Mouse (Mus musculus): Measurements from ENCODE around the gene Olig2. TPM values are rescaled to one million over a fixed set of nuclear protein-coding genes. Genes with fewer than 3 reads are reported as not detected.

The Olig2 gene
- polyA plus RNA-seq, 1 experiment from 2014 or later, result 3.2 TPM

- Histone ChIP-seq H3K9me3 (replicated peaks) (no peaks in the 10 kb centered on the region), H3K27ac (replicated peaks) (no peak overlapping the region), H3K27me3 (peaks cover 72% of the 10 kb centered on the region), H3K4me3 (replicated peaks) (no peak overlapping the region), H3K36me3 (no peaks in the 10 kb centered on the region), H3K9ac (no peak overlapping the region), H3K4me2 (replicated peaks) (no peak overlapping the region), H3K4me1 (peaks cover 13% of the 10 kb centered on the region)
- no peak for ATAC-seq (ENCODE audit: insufficient number of reproducible peaks, low FRiP score, low TSS enrichment, low read depth)
- 63% methylated on average over 3 of the region's 3 CpGs for WGBS
Observed at GRCm38 (mm10) chr16:91258956-91259355, 33.7 kb downstream of the Olig2 start.

DNA sequence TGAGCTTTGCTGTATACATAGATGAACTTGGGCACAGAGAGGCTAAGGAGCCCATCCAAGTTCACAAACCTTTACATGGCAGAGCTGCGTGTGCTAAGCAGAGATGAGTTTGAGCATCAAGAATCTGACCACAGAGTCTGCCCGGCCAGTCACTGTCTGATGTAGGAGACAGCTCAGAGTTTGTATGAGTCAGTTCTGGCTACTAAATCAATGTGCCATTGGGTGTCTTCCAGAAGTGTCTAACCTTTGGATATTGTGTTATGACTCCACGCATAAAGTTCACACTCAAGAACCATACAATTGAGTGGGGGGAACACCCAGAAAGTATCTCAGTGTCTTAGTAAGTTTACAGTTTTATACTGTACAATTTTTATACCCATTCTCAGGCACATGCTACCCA lies 35.6 kb downstream of the Olig2 start:
- H3K9me3 ChIP-seq (replicated peaks), result no peaks in the 10 kb centered on the region
- H3K27ac ChIP-seq (replicated peaks), result no peak overlapping the region
- no peak for ATAC-seq (ENCODE audit: insufficient number of reproducible peaks, low FRiP score, low TSS enrichment, low read depth)
- peaks cover 11% of the 10 kb centered on the region for H3K4me1 ChIP-seq
- H3K9ac ChIP-seq, result no peak overlapping the region
- whole genome bisulfite sequencing, result 89% methylated on average over 3 of the region's 3 CpGs
- no peak overlapping the region for H3K4me3 ChIP-seq (replicated peaks)
- peaks cover 84% of the 10 kb centered on the region for H3K27me3 ChIP-seq
- H3K36me3 ChIP-seq, result no peaks in the 10 kb centered on the region
- no peak overlapping the region for H3K4me2 ChIP-seq (replicated peaks)

DNA sequence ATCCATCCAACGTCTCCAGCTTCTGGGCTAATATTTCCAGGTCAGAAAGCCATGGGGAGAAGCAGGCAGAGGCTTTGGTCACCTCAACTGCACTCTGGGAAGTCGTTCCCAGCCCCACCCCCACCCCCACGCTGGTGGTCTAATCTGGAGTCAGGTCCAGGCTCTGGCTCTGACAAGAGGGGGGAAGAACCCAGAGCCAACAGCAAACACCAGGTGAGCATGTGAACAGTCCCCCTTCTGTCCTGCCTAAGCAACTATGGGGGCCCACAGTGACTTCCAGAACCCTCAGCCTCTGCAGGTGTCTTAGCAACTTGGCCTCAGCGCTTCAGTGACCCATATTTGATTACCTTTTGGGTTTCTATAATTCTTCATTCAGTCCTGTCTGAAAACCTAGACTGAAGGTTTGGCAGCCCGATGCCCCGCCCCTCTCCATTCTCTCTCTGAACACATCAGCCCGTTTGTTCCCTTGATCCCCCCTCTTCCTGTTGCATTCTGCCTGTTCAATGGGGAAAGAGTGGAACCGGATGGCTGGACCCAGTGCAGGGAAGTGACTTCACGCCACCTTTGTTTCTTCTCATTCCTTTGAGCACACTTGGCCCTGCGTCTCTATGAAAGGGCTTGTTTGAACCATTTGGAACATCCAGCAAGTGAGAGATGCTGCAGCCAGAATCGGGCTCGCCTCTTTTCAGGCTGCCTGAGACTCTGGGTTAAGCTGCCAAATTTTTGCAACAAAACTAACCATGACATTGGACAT lies 37.4 kb downstream of the Olig2 start:
- no peak for ATAC-seq (ENCODE audit: insufficient number of reproducible peaks, low FRiP score, low TSS enrichment, low read depth)
- Histone ChIP-seq H3K9ac (no peak overlapping the region), H3K4me1 (peaks cover 10% of the 10 kb centered on the region), H3K27me3 (peaks cover 84% of the 10 kb centered on the region), H3K27ac (replicated peaks) (no peak overlapping the region), H3K36me3 (no peaks in the 10 kb centered on the region), H3K4me3 (replicated peaks) (no peak overlapping the region), H3K9me3 (replicated peaks) (no peaks in the 10 kb centered on the region), H3K4me2 (replicated peaks) (no peak overlapping the region)
- 25% methylated on average over 12 of the region's 12 CpGs for WGBS

DNA sequence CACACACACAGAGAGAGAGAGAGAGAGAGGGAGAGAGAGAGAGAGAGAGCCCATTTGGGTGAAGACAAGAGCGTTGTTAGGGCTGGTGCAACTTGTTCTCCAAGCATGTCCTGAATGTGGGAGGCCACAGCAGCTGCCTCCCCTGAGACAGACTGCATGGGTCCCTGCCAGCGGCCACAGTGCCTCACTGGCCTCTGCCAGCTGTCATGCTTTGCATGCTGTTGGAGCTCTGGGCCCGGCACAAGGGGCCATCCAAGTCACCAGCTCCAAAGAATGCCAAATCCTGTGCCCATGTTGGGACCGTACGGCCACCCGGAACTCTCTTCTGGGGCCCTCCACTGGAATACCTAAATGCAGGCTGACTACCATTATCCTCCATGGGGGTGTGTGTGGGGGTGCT lies 40.7 kb downstream of the Olig2 start:
- WGBS, result 66% methylated on average over 6 of the region's 6 CpGs
- Histone ChIP-seq H3K4me3 (replicated peaks) (no peak overlapping the region), H3K36me3 (no peaks in the 10 kb centered on the region), H3K9ac (no peak overlapping the region), H3K4me2 (replicated peaks) (no peak overlapping the region), H3K9me3 (replicated peaks) (no peaks in the 10 kb centered on the region), H3K4me1 (peaks cover 34% of the 10 kb centered on the region), H3K27me3 (peaks cover 86% of the 10 kb centered on the region), H3K27ac (replicated peaks) (no peak overlapping the region)
- no peak for ATAC-seq (ENCODE audit: insufficient number of reproducible peaks, low FRiP score, low TSS enrichment, low read depth)

DNA sequence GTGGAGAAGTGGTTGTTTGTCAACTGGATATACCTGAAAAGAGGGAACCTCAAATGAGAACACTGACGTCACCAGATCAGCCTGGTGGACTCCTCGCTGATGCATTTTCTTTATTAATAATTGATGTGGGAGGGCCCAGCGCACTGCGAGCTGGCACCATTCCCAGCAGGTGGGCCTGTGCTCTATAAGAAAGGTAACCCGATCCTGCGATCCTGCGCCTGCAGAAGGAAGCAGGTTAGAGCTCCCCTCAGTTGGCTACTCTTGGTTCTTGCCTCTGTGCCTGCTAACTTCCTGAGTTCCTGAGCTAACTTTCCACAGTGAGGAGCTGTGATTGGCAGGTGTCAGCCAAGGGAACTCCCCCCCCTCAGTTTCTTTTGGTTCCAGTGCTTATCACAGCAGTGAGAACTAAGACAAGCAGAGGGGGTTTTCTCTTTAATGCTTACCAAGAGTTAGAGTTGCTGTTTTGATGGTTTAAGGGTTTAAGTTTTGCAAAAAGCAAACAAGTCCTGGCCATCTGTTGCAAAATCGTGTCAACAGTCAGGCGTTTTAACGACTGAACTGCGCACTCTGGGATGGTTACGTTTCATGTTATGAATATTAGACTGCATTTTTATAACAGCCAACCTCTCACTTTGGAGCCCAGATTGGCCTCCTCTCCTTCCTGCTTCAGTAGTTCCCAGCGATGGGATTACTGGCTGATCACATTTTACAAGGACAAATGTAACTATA lies 43.6 kb downstream of the Olig2 start:
- Histone ChIP-seq H3K4me3 (replicated peaks) (peak overlapping the region; percentile 40), H3K36me3 (no peaks in the 10 kb centered on the region), H3K4me1 (peaks cover 29% of the 10 kb centered on the region), H3K27ac (replicated peaks) (no peak overlapping the region), H3K9me3 (replicated peaks) (no peaks in the 10 kb centered on the region), H3K9ac (no peak overlapping the region), H3K27me3 (peaks cover 95% of the 10 kb centered on the region), H3K4me2 (replicated peaks) (peak overlapping the region; percentile 73)
- ATAC-seq (ENCODE audit: insufficient number of reproducible peaks, low FRiP score, low TSS enrichment, low read depth), result no peak
- WGBS, result 4% methylated on average over 13 of the region's 13 CpGs

- Histone ChIP-seq H3K27ac (replicated peaks) (no peak within 1 kb of the TSS), H3K4me2 (replicated peaks) (peak within 1 kb of the TSS; percentile 73), H3K36me3 (no peaks in the 10 kb centered on the region), H3K4me3 (replicated peaks) (peak within 1 kb of the TSS; percentile 40), H3K27me3 (peaks cover 95% of the 10 kb centered on the region), H3K9me3 (replicated peaks) (no peaks in the 10 kb centered on the region), H3K4me1 (peaks cover 29% of the 10 kb centered on the region), H3K9ac (no peak within 1 kb of the TSS)
- 0 out of 2 replicates have a peak, but pooled peaks have one; percentile 75 for ATAC-seq (ENCODE audit: insufficient number of reproducible peaks, low FRiP score, low TSS enrichment, low read depth)
- WGBS, result under 1% methylated on average over 64 of the region's 64 CpGs
Observed at GRCm38 (mm10) chr16:91269468-91270211, 44.4 kb downstream of the Olig2 start, which contains the start of gene Olig1. Olig1 (plus strand) TSS chr16:91269772.

DNA sequence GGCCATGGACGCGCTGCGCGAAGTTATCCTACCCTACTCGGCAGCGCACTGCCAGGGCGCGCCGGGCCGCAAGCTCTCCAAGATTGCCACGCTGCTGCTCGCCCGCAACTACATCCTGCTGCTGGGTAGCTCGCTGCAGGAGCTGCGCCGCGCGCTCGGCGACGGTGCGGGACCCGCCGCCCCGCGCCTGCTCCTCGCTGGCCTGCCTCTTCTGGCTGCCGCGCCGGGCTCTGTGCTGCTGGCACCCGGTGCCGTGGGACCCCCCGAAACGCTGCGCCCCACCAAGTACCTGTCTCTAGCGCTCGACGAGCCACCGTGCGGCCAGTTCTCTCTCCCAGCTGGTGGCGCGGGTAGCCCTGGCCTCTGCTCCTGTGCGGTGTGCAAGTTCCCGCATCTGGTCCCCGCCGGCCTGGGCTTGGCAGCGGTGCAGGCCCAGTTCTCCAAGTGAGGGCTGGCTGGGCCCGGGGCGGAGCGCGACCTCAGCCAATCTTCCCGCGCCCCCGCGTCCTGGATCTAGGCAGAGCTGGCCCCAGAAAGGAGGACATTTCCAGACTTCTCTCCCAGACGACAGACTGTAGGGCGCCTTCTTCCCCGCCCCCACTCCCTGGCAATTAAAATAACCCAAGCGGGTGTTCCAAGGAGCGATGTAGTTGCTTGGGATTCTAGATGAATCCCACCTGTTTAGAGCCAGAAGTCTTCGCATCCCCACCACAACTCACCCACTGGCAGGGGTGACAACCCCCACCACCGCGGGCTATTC lies 45.1 kb downstream of the Olig2 start:
- no peak overlapping the region for H3K9ac ChIP-seq
- H3K27ac ChIP-seq (replicated peaks), result no peak overlapping the region
- H3K36me3 ChIP-seq, result no peaks in the 10 kb centered on the region
- H3K4me1 ChIP-seq, result peaks cover 29% of the 10 kb centered on the region
- H3K4me3 ChIP-seq (replicated peaks), result peak overlapping the region; percentile 40
- WGBS, result under 1% methylated on average over 63 of the region's 63 CpGs
- no peaks in the 10 kb centered on the region for H3K9me3 ChIP-seq (replicated peaks)
- no peak for ATAC-seq (ENCODE audit: insufficient number of reproducible peaks, low FRiP score, low TSS enrichment, low read depth)
- H3K27me3 ChIP-seq, result peaks cover 100% of the 10 kb centered on the region
- H3K4me2 ChIP-seq (replicated peaks), result peak overlapping the region; percentile 73

- Histone ChIP-seq H3K9me3 (replicated peaks) (no peaks in the 10 kb centered on the region), H3K4me1 (peaks cover 29% of the 10 kb centered on the region), H3K4me3 (replicated peaks) (peak overlapping the region; percentile 40; the same call in 1 of the 2 replicates), H3K27me3 (peaks cover 99% of the 10 kb centered on the region), H3K36me3 (no peaks in the 10 kb centered on the region), H3K4me2 (replicated peaks) (peak overlapping the region; percentile 73), H3K27ac (replicated peaks) (no peak overlapping the region), H3K9ac (no peak overlapping the region)
- 2% methylated on average over 29 of the region's 29 CpGs for WGBS
- no peak for ATAC-seq (ENCODE audit: insufficient number of reproducible peaks, low FRiP score, low TSS enrichment, low read depth)
Observed at GRCm38 (mm10) chr16:91270982-91271549, 45.8 kb downstream of the Olig2 start.

- Histone ChIP-seq H3K4me3 (replicated peaks) (no peak overlapping the region), H3K27ac (replicated peaks) (no peak overlapping the region), H3K9ac (no peak overlapping the region), H3K4me1 (peaks cover 29% of the 10 kb centered on the region), H3K36me3 (no peaks in the 10 kb centered on the region), H3K4me2 (replicated peaks) (no peak overlapping the region), H3K9me3 (replicated peaks) (no peaks in the 10 kb centered on the region), H3K27me3 (peaks cover 99% of the 10 kb centered on the region)
- WGBS, result 2% methylated on average over 20 of the region's 20 CpGs
- no peak for ATAC-seq (ENCODE audit: insufficient number of reproducible peaks, low FRiP score, low TSS enrichment, low read depth)
Observed at GRCm38 (mm10) chr16:91271634-91272033, 46.4 kb downstream of the Olig2 start.
